Mouse (Mus musculus) heart, embryonic 13.5 days (tissue): ENCODE measurements around the gene Sorl1. TPM values are rescaled to one million over a fixed set of nuclear protein-coding genes. Genes with fewer than 3 reads are reported as not detected.

Experiments
- ATAC-seq: fragments of 200-750 bp; cut with Nextera tagmentation; 2 replicates; pipeline ENCODE4 v1.8.0; 2017; ENCODE audit warnings: moderate TSS enrichment; ENCODE audit not compliant: insufficient number of reproducible peaks, low FRiP score, low TSS enrichment; ENCODE audit errors: extremely low read depth
- H3K27ac ChIP-seq: fragments of 300-500 bp; sonication (generic); replicated peaks from 2 replicates; pipeline ENCODE4 v1.5.1; 2015; ENCODE audit warnings: moderate library complexity, mild to moderate bottlenecking, inconsistent platforms
- H3K27me3 ChIP-seq: fragments of 300-500 bp; sonication (generic); replicated peaks from 2 replicates; pipeline ENCODE4 v1.6.1; 2015; ENCODE audit warnings: mild to moderate bottlenecking, inconsistent platforms
- H3K36me3 ChIP-seq: fragments of 300-500 bp; sonication (generic); 2 replicates; pipeline ENCODE4 v1.6.1; 2015; ENCODE audit warnings: mild to moderate bottlenecking, inconsistent platforms
- H3K4me1 ChIP-seq: fragments of 300-500 bp; sonication (generic); 2 replicates; pipeline ENCODE4 v1.6.1; 2015; ENCODE audit warnings: inconsistent platforms
- H3K4me2 ChIP-seq: fragments of 300-500 bp; sonication (generic); 2 replicates; pipeline ENCODE4 v1.6.1; 2015; ENCODE audit warnings: inconsistent platforms, mild to moderate bottlenecking, moderate library complexity
- H3K4me3 ChIP-seq: fragments of 300-500 bp; sonication (generic); 2 replicates; pipeline ENCODE4 v1.5.1; 2015; ENCODE audit warnings: moderate library complexity, mild to moderate bottlenecking, inconsistent platforms
- H3K9ac ChIP-seq: fragments of 300-500 bp; sonication (generic); 2 replicates; pipeline ENCODE4 v1.6.1; 2015; ENCODE audit warnings: inconsistent platforms, mild to moderate bottlenecking, moderate library complexity
- H3K9me3 ChIP-seq: fragments of 300-500 bp; sonication (generic); 2 replicates; pipeline ENCODE4 v1.6.1; 2016; ENCODE audit warnings: inconsistent platforms
- WGBS: fragments of 180-500 bp; shearing (Covaris S2); methylation state at CpG from one replicate; pipeline ENCODE4 v1.1.7; 2015; ENCODE audit warnings: mixed read lengths; 5-methylcytosine and 5-hydroxymethylcytosine counted together
- polyA plus RNA-seq: library from polyadenylated mRNA; unstranded; fragments of >200 nt; fragmentation: Nextera tagmentation; extraction: Ambion mirVana; gene quantifications from 2 replicates; pipeline ENCODE4 v1.2.1, GENCODE M21; 2015

Gene Sorl1
- polyA plus RNA-seq, 1 experiment from 2014 or later, result 3.7 TPM

DNA sequence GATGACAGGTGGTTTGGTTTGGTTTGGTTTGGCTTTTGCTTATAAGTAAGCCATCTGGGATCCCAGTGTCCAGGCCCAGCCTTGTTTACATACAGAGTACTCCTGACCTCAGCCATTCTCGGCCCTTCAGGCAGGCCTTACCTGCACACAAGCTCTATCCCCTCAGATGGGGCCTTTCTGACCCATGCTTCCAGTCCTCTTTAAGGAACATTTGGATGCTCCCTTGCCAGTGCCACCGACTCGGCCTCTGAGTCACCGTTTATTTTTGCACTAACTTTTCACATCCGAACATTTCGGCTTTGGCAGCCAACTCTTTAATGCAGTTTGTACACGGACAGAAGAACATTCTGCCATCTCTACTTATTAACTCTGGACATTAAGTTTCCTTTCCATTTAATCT is 20.6 kb downstream of the Sorl1 start:
- no peak overlapping the region for H3K4me3 ChIP-seq
- no peaks in the 10 kb centered on the region for H3K27me3 ChIP-seq
- ATAC-seq, result no peak
- H3K27ac ChIP-seq, result no peak overlapping the region
- no peak overlapping the region for H3K4me2 ChIP-seq
- H3K4me1 ChIP-seq, result peaks cover 33% of the 10 kb centered on the region
- no peak overlapping the region for H3K9ac ChIP-seq
- H3K36me3 ChIP-seq, result no peaks in the 10 kb centered on the region
- WGBS, result 75% methylated on average over 7 of the region's 7 CpGs
- H3K9me3 ChIP-seq, result no peaks in the 10 kb centered on the region

DNA sequence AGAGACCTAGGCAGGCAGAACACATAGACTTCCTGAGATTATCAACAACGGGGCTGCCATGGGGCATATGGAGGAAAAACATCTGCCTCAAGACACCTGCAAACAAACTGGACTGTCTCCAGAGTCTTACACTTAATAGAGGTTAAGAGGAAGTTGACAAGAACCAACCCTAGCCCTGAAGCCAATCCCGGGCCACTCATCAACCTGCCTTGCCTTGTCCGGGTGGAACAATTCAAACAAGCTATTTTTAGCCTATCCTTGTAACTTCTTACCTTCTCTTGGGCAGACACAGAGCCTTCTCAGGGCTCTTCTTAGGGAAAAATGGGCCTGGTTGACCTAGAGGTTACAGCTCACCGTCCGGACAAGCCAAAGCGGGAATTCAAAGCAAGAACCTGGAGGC is 22.1 kb downstream of the Sorl1 start:
- no peaks in the 10 kb centered on the region for H3K27me3 ChIP-seq
- no peak for ATAC-seq
- H3K27ac ChIP-seq, result no peak overlapping the region
- WGBS, result 43% methylated on average over 6 of the region's 6 CpGs
- no peak overlapping the region for H3K9ac ChIP-seq
- H3K36me3 ChIP-seq, result no peaks in the 10 kb centered on the region
- peaks cover 27% of the 10 kb centered on the region for H3K4me1 ChIP-seq
- H3K4me2 ChIP-seq, result no peak overlapping the region
- H3K4me3 ChIP-seq, result no peak overlapping the region
- H3K9me3 ChIP-seq, result no peaks in the 10 kb centered on the region

DNA sequence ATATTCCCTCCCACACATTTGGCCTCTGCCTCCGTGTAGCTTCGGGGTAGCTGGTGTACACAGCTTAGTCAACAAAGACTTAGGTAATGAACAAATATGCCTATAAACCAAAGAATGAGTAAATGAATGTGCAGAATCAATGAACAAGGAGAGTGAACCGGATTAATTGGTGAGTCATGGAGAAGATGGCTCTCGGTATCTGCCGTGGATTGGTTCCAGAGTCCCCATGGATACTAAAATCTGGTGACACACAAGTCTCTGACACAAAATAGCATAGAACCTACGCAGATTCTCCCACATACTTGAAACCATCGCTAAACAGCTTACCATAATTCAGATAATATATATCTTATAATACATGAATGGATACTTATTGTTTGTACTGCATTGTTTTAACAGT is 22.8 kb downstream of the Sorl1 start:
- no peaks in the 10 kb centered on the region for H3K9me3 ChIP-seq
- H3K4me1 ChIP-seq, result peaks cover 27% of the 10 kb centered on the region
- H3K36me3 ChIP-seq, result no peaks in the 10 kb centered on the region
- no peaks in the 10 kb centered on the region for H3K27me3 ChIP-seq
- no peak for ATAC-seq
- H3K9ac ChIP-seq, result no peak overlapping the region
- no peak overlapping the region for H3K27ac ChIP-seq
- WGBS, result 83% methylated on average over 7 of the region's 7 CpGs
- H3K4me2 ChIP-seq, result no peak overlapping the region
- H3K4me3 ChIP-seq, result no peak overlapping the region

DNA sequence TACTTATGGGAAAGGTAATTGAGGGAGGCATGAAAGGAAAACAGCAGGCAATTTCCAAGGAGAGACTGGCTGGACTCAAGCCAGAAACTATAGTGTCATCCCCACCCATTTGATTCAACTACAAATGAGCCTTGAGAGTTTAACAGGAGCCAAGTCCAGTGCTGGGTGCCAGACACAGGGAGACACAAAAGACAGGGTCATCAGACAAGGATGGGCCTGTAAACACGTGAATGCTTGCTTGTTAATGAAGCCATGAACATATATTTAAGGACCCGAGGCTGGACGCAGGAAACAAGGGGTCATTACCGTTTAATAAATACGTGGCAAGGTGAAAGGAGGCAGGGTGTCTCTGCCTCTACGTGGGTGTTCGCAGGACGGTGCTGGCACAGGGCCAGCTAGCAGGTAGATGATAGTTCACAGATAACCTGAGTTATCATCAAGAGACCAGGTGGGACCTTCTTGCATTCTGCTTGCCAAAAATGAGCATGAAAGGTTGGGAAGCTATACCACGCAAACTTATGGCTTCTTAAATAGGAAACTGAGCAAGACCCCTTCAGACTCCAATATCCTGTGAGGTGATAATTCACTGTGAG is 23.4 kb downstream of the Sorl1 start:
- no peaks in the 10 kb centered on the region for H3K36me3 ChIP-seq
- no peak overlapping the region for H3K27ac ChIP-seq
- no peaks in the 10 kb centered on the region for H3K9me3 ChIP-seq
- H3K4me1 ChIP-seq, result peaks cover 27% of the 10 kb centered on the region
- WGBS, result 81% methylated on average over 9 of the region's 9 CpGs
- no peak for ATAC-seq
- no peak overlapping the region for H3K9ac ChIP-seq
- no peaks in the 10 kb centered on the region for H3K27me3 ChIP-seq
- no peak overlapping the region for H3K4me2 ChIP-seq
- H3K4me3 ChIP-seq, result no peak overlapping the region

DNA sequence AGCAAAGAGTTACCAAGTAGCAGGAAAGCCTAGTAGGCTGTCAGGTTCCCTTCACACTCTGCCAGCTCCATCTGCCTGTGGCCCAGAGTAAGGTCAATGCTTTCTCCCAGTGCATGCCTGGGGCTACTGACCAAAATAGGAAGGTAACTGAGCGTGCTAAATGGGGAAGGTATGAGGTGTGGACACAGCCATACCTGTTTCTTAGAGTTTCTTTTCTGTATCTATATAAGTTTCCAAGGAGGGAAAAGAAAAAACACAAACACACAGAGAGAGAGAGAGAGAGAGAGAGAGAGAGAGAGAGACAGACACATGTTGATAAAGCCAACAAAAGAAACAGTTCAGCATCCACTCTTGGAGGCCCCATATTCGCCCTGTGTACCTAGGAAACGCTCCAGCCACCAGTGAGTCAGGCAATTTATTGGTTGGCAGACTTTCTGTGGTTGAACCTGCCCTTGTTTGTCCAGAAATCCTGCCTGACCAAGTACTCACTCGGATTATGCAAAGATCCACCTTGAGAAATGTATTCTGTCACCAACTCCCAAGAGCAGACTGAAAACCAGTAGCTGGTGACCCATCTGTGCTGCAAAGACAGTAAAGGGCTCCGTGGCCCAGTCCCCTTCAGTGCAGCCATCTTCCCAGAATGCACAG is 25.5 kb downstream of the Sorl1 start:
- H3K9ac ChIP-seq, result no peak overlapping the region
- peaks cover 26% of the 10 kb centered on the region for H3K4me1 ChIP-seq
- H3K9me3 ChIP-seq, result no peaks in the 10 kb centered on the region
- H3K27ac ChIP-seq, result no peak overlapping the region
- no peak overlapping the region for H3K4me2 ChIP-seq
- no peak for ATAC-seq
- H3K27me3 ChIP-seq, result no peaks in the 10 kb centered on the region
- 78% methylated on average over 5 of the region's 5 CpGs for WGBS
- no peak overlapping the region for H3K4me3 ChIP-seq
- H3K36me3 ChIP-seq, result no peaks in the 10 kb centered on the region

DNA sequence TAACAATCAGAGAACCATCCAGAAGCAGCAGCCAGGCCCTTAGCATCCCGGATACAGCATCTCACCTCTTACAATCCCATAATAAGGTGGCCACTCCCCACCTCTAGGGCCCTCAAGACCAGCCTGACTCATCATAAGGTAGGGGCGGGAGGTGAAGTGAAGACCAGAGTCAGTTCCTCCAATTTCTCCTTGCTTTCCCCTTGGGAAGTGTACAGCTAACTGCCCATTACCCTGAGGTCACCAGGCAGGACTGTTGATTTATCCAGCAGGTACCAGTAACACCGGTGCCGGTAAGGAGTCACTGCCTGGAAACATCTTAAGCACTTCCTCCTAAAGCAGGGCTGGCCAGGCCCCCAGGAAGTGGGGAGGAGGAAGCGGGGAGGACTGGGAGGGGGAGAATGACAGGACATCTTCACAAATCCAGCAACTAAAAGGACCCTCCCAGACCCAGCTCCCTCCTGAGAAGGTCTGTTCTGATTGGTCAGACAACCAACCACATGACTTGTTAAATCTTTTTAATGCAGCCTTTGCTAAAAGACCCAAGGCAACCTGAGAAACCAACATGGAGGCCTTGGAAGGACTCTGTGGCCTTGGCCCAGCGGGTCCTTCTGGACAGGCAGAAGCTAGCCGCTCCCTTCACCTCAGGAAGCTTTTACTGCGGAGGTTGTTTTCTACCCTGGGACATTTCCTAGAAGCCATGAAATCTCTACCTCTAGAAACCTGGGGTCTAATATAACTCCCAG is 26.2 kb downstream of the Sorl1 start:
- H3K4me3 ChIP-seq, result no peak overlapping the region
- no peak overlapping the region for H3K9ac ChIP-seq
- ATAC-seq, result no peak
- no peak overlapping the region for H3K4me2 ChIP-seq
- 86% methylated on average over 8 of the region's 8 CpGs for WGBS
- peaks cover 26% of the 10 kb centered on the region for H3K4me1 ChIP-seq
- H3K27ac ChIP-seq, result no peak overlapping the region
- H3K9me3 ChIP-seq, result no peaks in the 10 kb centered on the region
- H3K27me3 ChIP-seq, result no peaks in the 10 kb centered on the region
- no peaks in the 10 kb centered on the region for H3K36me3 ChIP-seq

DNA sequence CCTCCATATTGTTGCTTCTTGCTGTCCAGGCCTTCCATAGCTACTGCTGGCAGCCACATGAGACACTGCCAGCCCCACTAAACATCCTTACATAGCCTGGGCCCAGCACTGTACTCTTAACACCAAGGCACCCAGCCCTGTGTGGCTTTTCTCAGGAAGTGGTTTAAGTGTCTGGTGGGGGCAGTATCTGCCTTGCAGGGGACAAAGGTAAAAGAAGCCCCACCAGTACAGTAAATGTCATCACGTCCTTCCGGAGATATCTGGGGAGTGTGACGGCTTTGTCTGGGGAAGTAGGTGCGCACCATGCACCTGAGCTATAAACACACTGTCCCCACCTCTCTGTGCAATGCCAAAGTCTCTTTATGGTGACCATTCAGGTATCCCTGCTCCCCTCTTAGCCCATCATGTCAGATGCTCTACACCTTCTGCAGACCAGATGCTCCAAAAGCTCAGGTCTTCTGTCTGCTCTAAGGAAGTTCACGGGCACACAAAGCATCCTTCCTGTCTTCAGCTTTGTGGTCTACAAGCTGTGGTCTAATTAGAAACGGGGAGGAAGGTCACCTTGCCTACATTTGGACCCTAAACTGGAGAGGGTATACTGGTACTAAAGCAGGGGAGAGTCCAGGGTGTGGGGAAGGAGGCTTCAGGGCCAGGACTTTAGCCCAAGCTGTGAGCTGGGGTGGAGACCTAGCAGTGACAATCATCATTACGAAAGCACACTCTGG is 26.9 kb downstream of the Sorl1 start:
- no peak overlapping the region for H3K4me3 ChIP-seq
- H3K27ac ChIP-seq, result no peak overlapping the region
- H3K36me3 ChIP-seq, result no peaks in the 10 kb centered on the region
- 79% methylated on average over 7 of the region's 7 CpGs for WGBS
- H3K9ac ChIP-seq, result no peak overlapping the region
- H3K9me3 ChIP-seq, result no peaks in the 10 kb centered on the region
- H3K4me2 ChIP-seq, result no peak overlapping the region
- peaks cover 23% of the 10 kb centered on the region for H3K4me1 ChIP-seq
- ATAC-seq, result no peak
- no peaks in the 10 kb centered on the region for H3K27me3 ChIP-seq

DNA sequence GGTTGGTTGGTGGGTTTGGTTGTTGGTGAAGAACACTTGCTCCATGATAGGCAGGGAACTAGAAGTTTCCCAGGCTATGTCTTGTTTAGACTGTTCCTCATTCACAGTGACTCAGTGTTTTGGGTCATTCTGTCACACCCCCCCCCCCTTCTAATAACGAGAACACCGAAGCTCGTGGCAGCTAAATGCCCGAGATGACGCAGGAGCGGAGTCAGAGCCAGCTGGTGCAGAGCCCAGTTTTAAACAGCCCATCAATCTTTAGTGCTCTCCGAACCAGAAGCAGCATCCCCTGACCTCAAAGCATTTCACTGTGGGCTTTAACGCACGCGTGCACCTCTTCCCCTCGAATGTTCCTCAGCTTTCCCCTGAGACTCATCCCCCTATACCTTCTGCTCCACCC is 29.3 kb downstream of the Sorl1 start:
- H3K4me2 ChIP-seq, result no peak overlapping the region
- no peaks in the 10 kb centered on the region for H3K27me3 ChIP-seq
- no peak overlapping the region for H3K27ac ChIP-seq
- WGBS, result 59% methylated on average over 11 of the region's 11 CpGs
- H3K4me3 ChIP-seq, result no peak overlapping the region
- H3K4me1 ChIP-seq, result peaks cover 14% of the 10 kb centered on the region
- H3K36me3 ChIP-seq, result no peaks in the 10 kb centered on the region
- no peak for ATAC-seq
- H3K9ac ChIP-seq, result no peak overlapping the region
- no peaks in the 10 kb centered on the region for H3K9me3 ChIP-seq

DNA sequence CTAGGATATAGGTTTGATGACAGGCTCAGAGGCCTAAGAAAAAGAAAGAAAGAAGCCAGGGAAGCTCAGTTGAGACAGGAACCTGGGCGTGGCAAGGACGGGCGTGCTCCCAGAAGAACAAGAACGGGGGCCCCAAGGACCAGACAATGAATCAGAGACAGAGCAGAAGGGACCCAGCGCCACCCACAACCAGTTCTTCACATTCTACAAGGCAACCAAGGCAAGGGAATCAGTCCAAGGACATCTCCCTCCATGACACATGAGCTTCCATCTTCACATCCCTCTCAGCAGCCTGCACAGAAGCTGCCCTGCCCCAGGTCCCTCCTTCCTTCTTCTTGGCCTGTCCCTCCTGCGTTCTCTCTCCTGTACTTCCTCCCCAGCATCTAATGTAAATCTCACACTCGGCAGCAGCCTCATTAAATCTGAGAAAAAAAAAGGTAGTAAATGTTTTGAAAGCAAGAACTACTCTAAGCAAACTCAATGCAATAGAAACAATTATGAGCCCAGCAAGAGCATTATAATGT is 30.0 kb downstream of the Sorl1 start:
- ATAC-seq, result no peak
- Histone ChIP-seq H3K4me3 (no peak overlapping the region), H3K27me3 (no peaks in the 10 kb centered on the region), H3K4me2 (no peak overlapping the region), H3K9ac (no peak overlapping the region), H3K4me1 (0 out of 2 replicates have a peak, but pooled peaks cover 8% of the 10 kb centered on the region), H3K27ac (no peak overlapping the region), H3K9me3 (no peaks in the 10 kb centered on the region), H3K36me3 (no peaks in the 10 kb centered on the region; the same call in 1 of the 2 replicates)
- 65% methylated on average over 7 of the region's 7 CpGs for WGBS

DNA sequence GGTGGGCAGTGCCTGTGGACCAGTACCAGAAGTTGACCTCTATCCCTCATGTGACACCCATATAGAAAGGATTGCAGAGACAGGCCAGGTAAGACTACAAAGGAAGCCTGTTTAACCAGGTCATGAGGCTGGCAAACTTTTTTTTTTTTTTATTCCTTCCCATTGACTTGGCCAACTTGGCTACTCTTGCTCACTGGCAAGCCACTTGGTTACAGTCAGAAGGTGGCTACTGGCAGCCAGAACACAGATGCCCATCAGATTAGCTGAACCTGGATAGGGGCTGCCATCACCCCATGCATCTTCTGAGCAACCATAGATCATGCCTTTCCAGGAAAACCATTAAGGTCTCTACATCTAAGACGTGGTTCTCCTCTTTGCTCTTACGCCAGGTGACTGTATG is 31.3 kb downstream of the Sorl1 start:
- no peaks in the 10 kb centered on the region; the same call in 1 of the 2 replicates for H3K36me3 ChIP-seq
- no peaks in the 10 kb centered on the region for H3K27me3 ChIP-seq
- ATAC-seq, result no peak
- no peak overlapping the region for H3K4me2 ChIP-seq
- 0 out of 2 replicates have a peak, but pooled peaks cover 4% of the 10 kb centered on the region for H3K4me1 ChIP-seq
- H3K27ac ChIP-seq, result no peak overlapping the region
- WGBS, result 84% methylated on average over 2 of the region's 2 CpGs
- H3K4me3 ChIP-seq, result no peak overlapping the region
- H3K9me3 ChIP-seq, result no peaks in the 10 kb centered on the region
- H3K9ac ChIP-seq, result no peak overlapping the region

DNA sequence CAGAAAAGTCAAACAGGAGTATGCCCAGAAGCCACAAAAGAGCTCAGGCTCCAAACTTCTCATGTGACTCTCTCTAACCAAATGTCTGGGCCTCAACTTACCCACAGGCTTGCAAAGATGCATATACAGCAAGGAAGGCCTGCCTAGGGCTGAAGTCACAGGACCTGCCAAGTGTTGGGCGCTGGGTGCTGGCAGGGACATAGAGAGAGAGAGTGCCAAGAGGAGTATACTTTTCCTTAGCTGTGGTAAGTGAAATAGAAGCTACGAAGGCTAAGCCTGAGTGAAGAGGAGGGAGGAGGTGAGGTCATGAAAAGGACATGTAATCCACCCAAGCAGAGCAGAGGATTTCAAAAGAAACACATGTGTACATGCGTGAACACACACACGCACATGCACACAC is 32.5 kb downstream of the Sorl1 start:
- Histone ChIP-seq H3K4me1 (0 out of 2 replicates have a peak, but pooled peaks cover 4% of the 10 kb centered on the region), H3K27me3 (no peaks in the 10 kb centered on the region), H3K27ac (no peak overlapping the region), H3K9ac (no peak overlapping the region), H3K4me3 (no peak overlapping the region), H3K4me2 (no peak overlapping the region), H3K9me3 (no peaks in the 10 kb centered on the region), H3K36me3 (no peaks in the 10 kb centered on the region; the same call in 1 of the 2 replicates)
- WGBS, result 87% methylated on average over 4 of the region's 4 CpGs
- no peak for ATAC-seq
